Mouse (Mus musculus): ENCODE results near the gene P2rx3.

Gene P2rx3

GRCm38 (mm10) chr2:85037047-85038026, at the start of gene P2rx3, which contains the start of gene Ssrp1:
Gene P2rx3 (minus strand): TSS chr2:85037462.
Gene Ssrp1 (plus strand): TSS chr2:85037234.
- DNase-seq: peak; percentile 91

GRCm38 (mm10) chr2:85073751-85074150, 36.5 kb upstream of the P2rx3 start:
- DNase-seq: no peak

DNA sequence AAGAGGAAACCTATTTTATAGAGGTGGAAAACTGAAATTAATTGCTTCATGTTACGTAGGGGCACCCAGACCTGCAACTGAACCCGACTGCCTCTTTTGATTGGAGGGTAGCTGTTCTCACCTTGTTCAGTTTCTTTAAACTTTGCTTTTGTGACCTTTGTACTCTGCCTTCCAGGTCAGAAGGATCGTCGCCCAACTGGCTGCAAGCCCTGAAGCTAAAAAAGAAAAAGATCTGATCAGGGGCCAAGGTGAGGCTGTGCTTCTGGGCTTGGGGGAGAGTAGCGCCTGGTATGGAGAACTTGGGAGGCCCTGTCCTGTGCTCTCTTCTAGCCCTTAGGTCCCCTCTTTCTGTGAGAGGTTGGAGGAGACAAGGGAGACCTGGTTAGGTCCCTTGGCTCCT, 34.7 kb upstream of the P2rx3 start:
- DNase-seq: no peak

- DNase-seq: no peak
These were observed 32.8 kb upstream of the P2rx3 start for GRCm38 (mm10) chr2:85070086-85070485.

DNA sequence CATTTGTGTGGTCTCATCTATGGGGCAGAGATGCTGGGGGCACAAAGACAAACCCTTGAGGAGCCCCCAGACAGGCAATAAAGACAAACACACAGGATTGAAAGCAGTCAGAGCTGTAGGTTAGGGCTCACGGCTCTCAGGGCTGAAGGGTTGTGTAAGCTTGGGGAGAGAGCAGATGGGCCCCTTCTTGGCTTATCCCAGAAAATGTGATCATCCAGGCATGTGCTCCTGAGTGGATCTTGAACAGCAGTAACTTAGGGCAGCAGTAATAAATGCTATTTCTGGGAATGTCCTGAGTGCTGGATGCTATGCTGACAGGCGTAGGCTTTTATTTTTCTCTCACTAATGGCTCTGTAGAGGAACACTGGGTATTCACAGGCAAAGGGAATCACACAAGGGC, 31.4 kb upstream of the P2rx3 start:
- DNase-seq: no peak

DNA sequence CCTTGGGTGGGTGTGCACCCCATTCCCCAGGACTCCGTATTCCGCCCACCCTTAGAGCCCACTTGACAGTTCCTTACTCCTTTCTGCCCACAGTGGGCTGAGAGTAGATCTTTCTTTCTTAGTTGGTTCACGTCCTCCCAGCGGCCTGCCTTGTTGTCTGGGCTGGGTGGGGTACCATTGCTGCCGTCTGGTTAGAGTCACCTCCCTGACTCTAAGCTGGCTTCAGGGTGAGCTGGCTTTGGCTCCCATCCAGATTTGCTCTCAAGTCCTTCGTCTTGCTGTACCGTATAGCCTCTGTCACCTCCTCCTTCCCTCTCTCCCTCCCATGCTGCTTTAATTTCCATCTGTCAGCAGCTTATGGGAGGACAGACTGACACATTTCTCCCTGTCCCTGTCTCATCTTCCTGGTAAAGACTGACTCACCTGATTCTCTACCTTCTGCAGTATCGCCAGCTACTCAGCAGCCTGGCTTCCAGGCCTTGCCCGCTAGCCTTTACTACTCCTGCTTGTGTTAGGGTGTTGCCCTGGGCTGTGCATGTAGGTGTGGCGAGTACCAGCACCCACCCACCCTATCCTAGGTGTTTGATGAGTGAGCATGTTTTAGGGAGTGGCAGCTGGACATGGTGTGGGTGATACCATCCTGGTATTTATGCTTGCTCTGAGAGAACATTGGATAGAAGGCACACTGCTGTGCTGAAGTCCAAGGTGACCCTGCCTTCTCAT, 30.8 kb upstream of the P2rx3 start:
- DNase-seq: no peak

DNA sequence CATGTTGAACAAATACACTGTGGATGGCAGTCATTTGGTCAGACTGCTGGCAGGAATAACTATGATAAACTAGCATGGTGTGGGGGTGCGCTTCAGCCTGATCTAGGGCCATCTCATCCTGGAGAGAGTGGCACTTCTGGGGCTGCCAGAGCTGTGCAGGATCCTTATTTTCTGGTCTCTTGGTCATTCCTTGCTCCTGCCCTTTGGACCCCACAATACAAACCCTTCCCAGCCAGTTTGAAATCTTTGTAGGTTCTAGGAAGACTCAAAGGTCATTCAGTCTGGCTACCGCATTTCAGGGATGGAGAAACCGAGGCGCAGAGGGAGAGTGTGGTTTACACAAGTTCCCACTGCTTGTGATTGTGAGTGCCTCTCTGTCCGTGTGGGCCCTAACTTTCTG, 29.7 kb upstream of the P2rx3 start:
- no peak for DNase-seq

- DNase-seq: no peak
These were observed 28.0 kb upstream of the P2rx3 start for GRCm38 (mm10) chr2:85065141-85065875.

GRCm38 (mm10) chr2:85061107-85061541, 23.9 kb upstream of the P2rx3 start:
- DNase-seq: peak; percentile 33

GRCm38 (mm10) chr2:85060591-85061060, 23.4 kb upstream of the P2rx3 start:
- DNase-seq: peak; percentile 61

DNA sequence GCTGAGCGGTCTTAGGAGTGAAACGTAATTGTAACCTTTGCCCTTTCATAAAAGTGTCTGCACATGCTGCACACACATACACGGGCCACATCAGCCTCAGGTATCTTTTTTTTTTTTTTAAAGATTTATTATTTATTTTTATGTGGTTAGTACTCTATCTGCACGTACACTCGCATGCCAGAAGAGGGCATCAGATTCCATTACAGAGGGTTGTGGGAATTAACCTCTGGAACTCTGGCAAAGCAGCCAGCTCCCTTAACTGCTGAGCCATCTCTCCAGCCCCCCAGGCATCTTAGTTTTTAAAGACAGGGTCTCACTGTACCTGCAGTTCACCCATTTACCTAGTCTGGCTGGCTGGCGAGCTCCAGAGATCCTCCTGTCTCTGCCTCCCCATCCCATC, 22.4 kb upstream of the P2rx3 start:
- DNase-seq: no peak

GRCm38 (mm10) chr2:85056711-85057110, 19.4 kb upstream of the P2rx3 start:
- no peak for DNase-seq

DNA sequence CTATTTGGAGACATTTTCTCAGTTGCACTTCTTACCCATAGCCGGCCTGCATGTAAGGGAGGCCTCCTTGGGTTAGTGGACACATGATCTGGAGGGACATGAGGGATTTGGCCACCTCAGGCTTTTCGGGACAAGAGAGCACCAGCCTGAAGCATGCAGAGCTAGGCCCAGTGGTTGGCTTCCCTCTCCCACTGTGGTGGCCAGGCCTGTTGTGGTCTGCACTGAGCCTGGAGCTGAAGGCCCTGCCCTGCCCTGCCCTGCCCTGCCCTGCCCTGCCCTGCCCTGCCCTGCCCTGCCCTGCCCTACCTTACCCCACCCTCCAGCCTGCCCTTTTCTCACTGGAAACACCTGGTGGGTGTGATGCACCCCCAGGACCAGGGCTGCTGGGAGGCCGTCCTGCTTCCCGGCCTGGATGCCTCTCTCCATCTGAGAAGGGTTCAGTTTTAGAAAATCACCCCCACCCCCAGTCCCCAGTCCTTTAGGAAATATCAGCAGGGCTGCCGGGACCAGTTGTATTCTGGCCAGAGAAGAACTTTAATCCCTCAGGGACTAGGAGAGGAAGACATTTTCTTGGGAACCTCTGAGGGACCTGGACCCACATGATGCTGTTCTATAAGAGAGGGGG, 16.0 kb upstream of the P2rx3 start:
- DNase-seq: no peak

DNA sequence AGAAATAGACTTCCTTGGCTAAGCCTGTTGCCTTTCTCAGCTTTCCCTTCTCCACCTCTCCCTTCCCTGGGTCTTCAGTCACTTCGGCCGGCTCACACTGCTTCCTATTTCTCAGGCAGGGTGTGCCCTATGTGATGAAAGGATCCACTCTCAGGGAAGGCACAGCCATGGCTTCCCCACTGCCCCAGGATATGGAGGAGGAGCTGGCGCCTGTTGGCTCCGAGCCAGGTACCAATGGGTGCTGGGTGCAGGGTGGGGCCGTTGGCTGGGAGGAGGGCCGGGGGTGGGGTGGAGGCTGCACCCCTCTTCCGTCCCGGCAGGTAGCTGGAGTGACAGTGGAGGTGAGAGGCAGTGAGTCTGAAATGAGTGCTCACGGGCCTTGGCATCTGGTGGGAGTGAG, 13.5 kb upstream of the P2rx3 start:
- DNase-seq: no peak

DNA sequence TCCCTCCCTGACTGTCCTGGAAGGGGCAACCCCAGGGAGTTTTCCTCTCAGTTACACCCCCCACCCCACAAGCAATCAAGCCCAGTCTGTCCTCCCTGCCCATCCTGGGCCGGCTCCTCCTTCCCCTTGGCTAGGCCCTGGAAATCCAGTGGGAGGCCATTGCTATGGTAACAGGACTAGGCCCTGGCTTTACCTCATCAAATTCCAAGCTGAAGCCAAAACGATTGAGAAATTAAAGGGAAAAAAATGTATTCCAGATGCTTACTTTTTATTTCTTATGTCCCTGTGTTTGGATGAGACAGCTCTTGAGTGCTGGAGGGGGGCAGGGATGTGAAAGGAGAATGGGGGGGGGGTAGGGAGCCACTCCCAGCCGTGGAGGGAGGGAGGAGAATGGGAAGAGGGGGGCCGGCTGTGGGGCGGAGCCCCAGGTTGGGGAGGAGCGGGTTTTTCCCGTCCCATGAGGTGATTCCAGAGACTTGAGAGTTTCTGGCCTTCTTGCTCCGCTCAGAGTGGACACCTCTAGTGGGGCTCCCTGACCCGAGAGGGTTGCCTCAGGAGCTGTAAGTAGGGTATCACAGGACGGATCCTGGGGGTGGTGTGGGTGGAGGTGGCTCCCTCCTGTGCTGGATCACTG, 12.9 kb upstream of the P2rx3 start:
- peak; percentile 36 for DNase-seq

- DNase-seq: no peak
These were observed 12.0 kb upstream of the P2rx3 start for GRCm38 (mm10) chr2:85049277-85049676.

DNA sequence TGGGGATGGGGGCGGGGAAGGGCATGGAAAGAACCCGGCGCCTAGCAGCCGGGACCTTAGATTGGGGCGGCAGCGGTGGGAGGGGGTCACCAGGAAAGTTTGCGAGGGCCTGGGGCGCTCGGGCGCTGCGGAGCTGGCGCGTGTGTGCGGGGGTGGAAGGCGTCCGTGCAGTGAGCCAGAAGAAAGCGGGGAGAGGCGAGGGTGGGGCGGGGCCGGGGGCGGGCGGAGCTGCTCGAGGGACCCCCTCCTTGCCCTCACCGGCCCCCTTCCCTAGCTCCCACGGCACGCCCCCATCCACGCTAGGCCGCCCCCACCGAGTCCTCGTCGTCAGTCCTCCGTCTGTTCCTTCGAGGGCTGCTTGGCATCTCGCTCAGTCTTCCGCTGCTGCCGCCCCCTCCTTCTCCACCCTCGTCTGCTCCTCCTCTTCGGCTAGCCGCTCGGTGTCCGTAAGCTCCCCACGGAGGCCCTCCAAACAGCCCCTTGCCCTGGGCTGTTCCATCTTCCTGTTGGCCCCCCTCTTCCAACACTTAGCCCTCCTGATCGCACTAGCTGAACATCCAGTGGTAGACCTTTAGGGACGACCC, 11.0 kb upstream of the P2rx3 start:
- peak; percentile 58 for DNase-seq

DNA sequence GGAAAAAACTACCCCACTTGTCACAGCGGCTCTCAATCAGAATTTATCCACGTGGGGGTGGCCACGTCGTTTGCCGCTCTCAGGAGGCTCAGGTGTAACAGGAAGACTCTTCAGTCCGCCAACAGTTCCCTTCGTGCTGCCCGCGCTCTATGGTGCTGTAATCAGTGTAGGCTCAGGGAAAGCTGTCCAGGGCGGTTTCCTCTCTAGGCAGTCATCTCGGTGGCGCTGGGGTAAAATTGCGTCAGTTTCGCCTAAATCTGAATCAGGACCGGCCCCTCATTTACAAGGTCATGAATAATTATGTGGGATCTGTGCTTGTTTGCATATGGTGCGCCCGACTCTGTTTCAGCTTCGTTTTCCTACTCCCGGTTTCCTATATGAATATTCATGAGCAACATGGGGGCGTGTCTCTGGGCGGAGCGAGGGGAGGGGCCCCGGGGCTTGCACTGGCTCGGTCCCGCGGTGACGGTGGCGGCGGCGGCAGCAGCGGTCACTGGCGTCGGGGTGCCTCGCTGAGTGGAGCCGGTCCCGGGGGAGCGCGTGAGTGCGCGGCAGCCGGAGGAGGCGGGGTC, 10.4 kb upstream of the P2rx3 start, which contains the start of gene Tnks1bp1:
Gene Tnks1bp1, plus strand, starts transcription at position 427 of the 572 bp plus-strand sequence.
- peak; percentile 95 for DNase-seq

DNA sequence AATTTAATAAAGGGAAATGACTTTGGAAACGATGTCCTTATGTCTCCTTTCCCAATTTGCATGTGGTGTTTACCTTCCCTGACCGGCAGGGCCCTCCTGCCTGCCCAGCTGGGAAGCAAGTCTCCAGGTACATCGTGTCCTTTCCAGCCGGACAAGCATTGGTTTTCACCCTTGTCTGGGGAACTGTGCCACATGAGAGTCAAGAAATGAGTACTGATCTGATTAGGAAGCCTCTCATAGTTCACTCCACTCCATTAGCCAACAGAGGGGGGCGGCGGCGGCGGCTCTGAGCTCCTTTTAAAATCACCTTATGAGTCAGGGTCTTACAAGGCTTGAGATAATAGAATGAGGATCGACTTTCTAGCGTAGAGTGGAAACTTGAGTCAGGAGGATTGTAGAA, 9.8 kb upstream of the P2rx3 start:
- DNase-seq: no peak

- DNase-seq: no peak
These were observed 9.0 kb upstream of the P2rx3 start for GRCm38 (mm10) chr2:85046222-85046621.

DNA sequence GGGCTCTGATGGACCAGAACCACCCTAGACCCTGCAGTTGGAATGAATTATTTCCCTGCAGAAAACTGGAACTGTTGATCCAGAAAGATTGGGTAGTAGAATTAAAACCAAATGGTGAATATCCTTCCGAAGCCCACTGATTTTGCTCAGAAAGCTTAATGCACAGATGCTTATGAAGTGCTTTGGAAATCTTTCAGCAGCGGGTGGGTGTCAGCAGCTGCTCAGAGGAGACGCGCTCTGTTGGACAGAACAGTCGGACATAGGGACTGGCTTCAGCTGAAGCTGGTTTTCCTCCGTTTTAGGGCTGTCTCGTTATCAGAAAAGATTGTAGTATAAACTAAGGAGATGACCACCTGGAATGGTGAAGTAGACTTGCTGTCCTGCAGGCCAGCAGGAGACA, 6.4 kb upstream of the P2rx3 start:
- no peak for DNase-seq

All from liver (tissue).